Mouse (Mus musculus) hindbrain, embryonic 16.5 days (tissue): Measurements from ENCODE around the gene Ddx4. TPM values are rescaled to one million over a fixed set of nuclear protein-coding genes. Genes with fewer than 3 reads are reported as not detected.

ENCODE experiments used
- polyA plus RNA-seq: library from polyadenylated mRNA; unstranded; fragments of >200 nt; fragmentation: Nextera tagmentation; extraction: Ambion mirVana; gene quantifications from 2 replicates; pipeline ENCODE4 v1.2.1, GENCODE M21; 2015

Ddx4 gene
- polyA plus RNA-seq, 1 experiment from 2014 or later, result 0.84 TPM

Other genes with a start within 250 kb of the Ddx4 start
- gene Il6st, start 188.4 kb downstream of the Ddx4 start, polyA plus RNA-seq, result 21.5 and 27.1 TPM in 2 replicates
- gene Il31ra, start 58.1 kb downstream of the Ddx4 start, polyA plus RNA-seq, result 0.16 TPM in 1 of 2 replicates, not detected in the other
- gene Slc38a9, start 8.3 kb upstream of the Ddx4 start, polyA plus RNA-seq, result 22.6 and 24.4 TPM in 2 replicates
- 78.8 and 85.8 TPM in 2 replicates for gene Plpp1, start 148.3 kb upstream of the Ddx4 start, polyA plus RNA-seq